Mouse (Mus musculus) spleen, postnatal 10 days (tissue): ENCODE results near the gene Shb.
A peak's percentile ranks its signal among the peaks of the same experiment; 100 is the strongest.

Experiments
- DNase-seq, 2 experiments: peaks; one replicate each; pipeline ENCODE4 v3.0.0; 2021 to 2022; ENCODE audit warnings: low spot score in 2 of 2

Gene Shb

DNA sequence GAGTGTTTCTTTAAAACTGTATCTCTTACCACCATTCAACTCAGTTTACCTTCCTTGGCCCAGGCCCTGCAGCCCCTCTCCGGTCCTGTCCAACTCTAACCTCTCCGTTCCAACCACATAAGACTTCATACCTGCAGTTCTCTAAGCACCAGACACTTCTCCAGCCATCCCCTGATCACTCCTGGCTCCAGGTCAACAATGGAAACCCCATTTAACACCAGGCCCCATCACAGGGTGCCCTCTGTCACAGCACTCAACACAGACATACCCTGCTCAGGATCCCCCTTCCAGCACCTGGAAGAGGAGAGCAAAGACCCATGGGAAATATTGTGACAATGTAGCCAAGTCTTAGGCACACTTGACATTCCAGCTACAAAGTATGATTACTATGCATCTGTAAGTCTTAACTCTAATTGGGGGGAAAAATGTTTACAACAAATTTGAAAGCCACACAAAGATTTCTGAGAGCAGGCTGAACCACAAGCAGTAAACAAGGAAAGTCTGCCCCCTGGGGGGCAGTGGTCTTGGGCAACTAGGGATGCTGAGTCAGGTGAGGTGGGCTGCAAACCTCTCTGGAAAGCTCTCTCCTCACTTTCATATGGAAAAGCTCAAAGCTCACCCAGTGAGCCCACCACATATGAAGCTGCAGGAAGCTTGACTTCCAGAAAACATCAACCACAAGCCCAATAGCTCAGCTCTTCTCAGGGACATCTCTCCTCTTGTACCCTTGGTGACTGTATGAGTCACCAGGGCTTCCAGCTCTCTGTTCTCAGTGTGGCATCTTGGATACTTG, 4.5 kb downstream of the Shb start:
- DNase-seq = peak; percentile 7 to 43

GRCm38 (mm10) chr4:45526846-45527561, 5.3 kb downstream of the Shb start:
- no peak for DNase-seq

DNA sequence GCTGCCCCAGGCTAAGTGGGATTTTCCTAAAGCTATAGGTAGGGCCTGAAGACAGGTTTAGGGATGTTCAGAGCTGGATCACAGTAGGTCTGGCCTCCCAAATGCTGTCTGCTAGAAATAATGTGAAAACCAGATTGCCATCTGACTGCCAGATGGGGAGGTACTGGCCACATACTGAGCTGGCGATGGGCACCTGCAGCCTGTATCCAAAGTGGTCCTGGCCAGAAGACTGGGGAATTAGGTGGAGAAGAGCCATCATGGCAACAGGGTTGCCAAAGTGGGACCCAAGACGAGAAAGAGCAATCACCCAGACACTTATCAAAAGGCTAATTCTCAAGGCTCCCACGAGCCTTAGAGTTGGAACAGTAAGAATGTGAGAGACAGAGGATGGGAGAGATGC, 6.1 kb downstream of the Shb start:
- no peak for DNase-seq

DNA sequence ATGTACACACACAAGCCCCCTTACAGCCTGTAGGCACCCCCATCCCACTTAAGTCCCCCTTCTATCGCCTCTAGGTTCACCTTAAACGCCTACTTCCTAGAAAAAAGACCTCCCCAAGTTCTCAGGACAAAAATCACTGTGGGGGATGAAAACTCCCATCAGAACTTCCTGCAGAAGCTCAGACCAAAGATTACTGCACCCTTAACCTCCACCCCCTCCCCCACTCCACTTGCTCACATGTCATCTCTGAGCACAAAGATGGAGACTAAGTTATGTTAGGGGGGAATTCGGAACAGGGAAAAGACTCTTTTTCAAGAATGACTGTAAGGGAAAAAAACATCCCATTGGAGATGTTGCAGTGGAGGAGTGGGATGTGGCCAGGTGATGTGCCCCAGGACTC, 6.7 kb downstream of the Shb start:
- no peak for DNase-seq

DNA sequence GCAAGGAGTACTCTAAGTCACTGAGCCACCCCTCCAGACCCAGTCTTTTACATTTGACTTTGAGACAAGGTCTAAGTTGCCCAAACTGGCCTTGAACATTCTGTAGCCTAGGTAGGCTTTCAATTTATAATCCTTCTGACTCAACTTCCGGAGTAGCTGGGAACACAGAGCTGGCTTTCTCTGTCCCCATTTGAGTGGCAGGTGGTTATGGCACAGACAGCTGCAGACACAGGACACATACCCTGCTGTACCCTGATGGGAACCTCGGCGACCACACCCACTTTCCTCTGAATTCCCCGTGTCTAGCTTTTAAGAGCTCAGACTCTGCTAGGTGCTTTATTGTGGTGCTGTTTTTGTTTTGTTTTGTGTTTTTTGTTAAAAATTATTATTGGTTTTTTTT, 7.7 kb downstream of the Shb start:
- no peak for DNase-seq

DNA sequence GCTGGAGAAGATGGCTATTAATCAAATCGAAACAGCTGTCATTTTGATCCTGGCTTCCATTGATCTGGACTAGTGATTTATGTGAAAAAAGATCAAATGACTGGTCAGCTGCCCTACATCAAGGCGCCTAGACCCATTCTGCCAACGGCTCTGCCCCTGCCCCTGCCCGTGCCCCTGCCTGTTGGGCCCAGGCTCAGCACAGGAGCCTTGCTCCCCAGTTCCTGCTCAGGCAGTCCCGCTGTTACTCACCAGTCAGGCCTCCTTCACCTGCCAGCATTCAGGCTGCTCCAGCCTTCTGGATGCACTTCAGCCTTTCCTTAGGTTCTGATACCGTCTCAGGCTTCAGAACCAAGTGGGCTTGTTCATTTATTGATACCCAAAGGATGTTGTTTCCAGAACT, 8.9 kb downstream of the Shb start:
- no peak for DNase-seq

GRCm38 (mm10) chr4:45522956-45523355, 9.3 kb downstream of the Shb start:
- no peak for DNase-seq

GRCm38 (mm10) chr4:45522583-45522900, 9.7 kb downstream of the Shb start:
- no peak for DNase-seq

- no peak for DNase-seq
Observed at GRCm38 (mm10) chr4:45521705-45522582, 10.3 kb downstream of the Shb start.

GRCm38 (mm10) chr4:45520375-45520774, 11.9 kb downstream of the Shb start:
- no peak for DNase-seq

GRCm38 (mm10) chr4:45517399-45517798, 14.9 kb downstream of the Shb start:
- DNase-seq = no peak

DNA sequence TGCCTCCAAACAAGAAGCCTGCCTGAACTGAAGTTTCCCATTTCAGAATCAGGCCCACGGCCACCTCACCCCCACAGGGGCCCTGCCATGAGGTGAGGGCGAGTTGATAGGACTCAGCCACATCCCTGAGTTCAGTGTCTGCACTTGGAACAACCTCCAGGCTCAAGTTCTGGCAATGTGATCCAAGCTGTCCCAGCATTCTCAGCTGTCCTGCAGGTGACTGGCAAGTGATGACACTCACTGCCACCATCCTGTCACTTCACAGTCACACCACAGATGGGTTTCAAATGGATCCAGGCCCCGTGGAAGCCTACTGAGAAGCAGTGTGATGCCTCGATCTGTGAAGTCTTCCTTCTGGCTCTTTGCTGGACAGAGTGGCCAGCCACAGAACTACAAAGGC, 16.4 kb downstream of the Shb start:
- no peak for DNase-seq

GRCm38 (mm10) chr4:45514406-45514805, 17.9 kb downstream of the Shb start:
- DNase-seq = no peak

DNA sequence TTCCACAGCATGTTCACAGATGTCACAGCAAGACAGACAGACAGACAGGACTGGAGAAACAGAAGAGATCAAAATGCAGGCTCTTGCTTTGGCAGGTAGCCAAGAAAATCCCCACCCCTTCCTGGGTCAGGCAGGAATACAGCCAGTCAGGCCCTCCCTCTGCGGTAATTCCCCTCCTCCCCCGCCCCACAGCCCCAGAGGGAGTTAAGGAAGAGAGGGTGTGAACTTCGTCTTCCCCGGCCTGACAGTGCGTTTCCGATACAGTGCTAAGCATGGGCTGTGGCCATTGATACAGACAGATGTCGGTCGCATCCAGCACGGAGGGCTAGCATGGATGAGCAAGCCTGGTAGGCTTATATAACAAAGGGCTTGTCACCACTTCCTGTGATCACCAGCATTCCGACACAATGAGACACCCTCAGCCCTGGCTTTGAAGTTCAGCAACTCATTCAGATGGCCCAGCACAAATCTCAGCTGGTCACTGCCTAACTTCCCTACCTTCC, 18.4 kb downstream of the Shb start:
- peak in 1 of 2 experiments; percentile 36 for DNase-seq

DNA sequence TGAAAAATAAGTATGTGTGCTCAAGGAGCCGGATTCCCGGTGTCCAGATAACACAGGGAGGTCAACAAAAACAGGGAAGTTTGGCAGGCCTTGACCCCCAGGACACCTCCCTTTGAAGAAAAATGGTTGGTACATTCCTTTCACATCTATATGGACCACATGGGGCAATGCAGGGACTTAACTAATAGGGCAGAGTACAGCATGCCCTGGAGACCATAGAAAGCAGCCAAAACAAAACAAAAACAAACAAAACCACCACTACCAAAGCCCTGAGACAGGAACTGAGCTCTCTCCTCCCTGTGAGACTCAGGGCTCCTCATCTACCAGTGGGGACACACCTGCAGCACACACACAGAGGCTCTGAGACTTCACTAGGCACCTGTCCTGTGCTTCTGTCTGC, 18.9 kb downstream of the Shb start:
- no peak for DNase-seq

DNA sequence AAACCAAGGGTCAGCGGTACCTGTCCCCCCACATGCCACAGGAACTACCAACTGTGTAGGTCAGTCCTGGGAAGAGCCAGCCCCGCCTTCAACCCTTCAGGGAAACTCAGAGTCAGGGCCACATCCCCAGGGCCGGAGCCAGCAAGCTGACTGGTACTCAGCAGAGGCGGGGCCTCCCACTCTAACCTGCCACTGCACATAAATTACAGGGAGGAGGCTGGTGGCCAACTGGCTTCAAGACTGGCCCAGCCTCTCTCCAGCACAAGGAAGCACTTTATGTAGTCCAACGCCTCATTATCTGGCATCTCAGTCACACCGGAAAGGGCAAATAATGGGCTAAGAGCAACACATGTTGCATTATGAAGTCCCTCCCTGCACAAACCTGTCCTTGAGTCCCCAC, 22.1 kb downstream of the Shb start:
- no peak for DNase-seq

- DNase-seq = no peak
Observed at GRCm38 (mm10) chr4:45509416-45509815, 22.9 kb downstream of the Shb start.

DNA sequence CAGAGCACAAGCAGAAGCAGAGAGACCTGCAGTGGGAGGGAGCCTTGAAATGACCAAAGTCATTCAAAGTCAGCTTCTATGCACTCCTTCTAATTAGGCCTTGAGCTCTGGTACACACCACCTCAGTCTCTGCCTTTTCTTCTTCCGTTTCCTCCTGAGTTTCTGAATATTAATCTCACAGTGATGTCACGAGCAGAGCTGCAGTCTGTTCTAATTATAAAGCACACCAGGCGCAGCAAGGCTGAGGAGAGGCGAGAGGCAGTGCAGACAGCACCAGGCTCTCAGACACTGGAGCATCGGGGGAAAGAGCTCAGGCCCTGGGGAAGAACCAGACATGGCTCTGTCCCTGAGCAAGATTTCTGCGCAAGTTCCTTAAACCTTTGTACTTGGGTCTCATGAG, 23.8 kb downstream of the Shb start:
- no peak for DNase-seq

- no peak for DNase-seq
Observed at GRCm38 (mm10) chr4:45507476-45507875, 24.8 kb downstream of the Shb start.

DNA sequence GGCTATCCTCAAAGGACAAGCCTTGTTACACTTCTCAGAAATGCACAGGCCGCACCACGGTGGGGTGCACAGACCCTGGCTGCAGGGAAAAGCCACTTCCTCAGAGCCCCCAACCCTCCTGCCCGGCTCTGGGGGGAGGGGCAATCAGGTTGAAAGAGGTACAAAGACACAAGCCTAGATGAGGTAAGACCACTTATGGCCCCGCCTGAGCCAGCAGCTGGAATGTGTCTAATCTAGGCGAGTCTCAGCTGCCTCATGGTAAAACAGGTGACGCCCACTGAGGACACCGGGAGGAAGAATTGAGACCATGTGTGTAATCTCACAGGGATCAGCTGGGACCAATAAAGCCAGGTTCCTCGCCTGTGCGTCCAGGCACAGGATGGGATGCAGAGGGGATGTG, 25.2 kb downstream of the Shb start:
- no peak for DNase-seq

- DNase-seq = no peak
Observed at GRCm38 (mm10) chr4:45506613-45507012, 25.7 kb downstream of the Shb start.

DNA sequence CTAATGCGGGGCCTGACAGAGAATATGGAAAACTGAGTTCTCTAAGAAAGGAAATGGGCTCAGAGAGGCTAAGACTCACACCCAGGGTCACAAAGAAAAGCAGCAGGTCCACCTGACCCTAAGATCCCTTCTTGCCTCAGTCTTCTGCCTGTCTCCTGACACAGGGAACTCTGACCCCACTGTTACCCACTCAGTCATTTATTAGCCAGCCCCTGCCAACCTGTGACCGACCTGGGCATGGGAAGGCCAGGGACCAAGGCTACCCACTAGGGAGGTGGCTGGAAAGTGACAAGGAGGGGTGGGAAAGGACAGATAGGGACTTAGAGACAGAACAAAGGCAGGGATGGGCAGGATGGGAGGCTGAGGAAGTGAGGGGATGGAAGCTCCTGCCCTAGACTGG, 26.6 kb downstream of the Shb start:
- DNase-seq = no peak
